ENCODE assay signal across 7 mouse cellular contexts in genomic region chr8:119345029-119345682, GRCm38 (mm10). TPM values are rescaled to one million over a fixed set of nuclear protein-coding genes. Genes with fewer than 3 reads are reported as not detected.
DNase-seq lines count a peak whose midpoint lies in the region; ATAC-seq and TF ChIP-seq lines count a peak whose summit lies in the region.

No protein-coding gene starts in this region.

- 45% methylated on average over 22 of the region's 22 CpGs for WGBS in lung, embryonic 16.5 days
- WGBS in liver, embryonic 12.5 days (ENCODE audit: insufficient replicate concordance), result 26% methylated on average over 22 of the region's 22 CpGs
- WGBS in stomach, postnatal 0 days, result 44% methylated on average over 22 of the region's 22 CpGs

- TF ChIP-seq POLR2A in brain, embryonic 14.5 days (IDR thresholded peaks at IDR 0.05; ENCODE audit: borderline replicate concordance, extremely low read depth, insufficient read depth, insufficient read length, poor library complexity, severe bottlenecking), result no peak

- no peak overlapping the region for H3K27ac ChIP-seq in lung, embryonic 16.5 days (ENCODE audit: low read length)
- peak overlapping the region; percentile 77 for H3K27ac ChIP-seq in liver, embryonic 12.5 days
- no peak overlapping the region for H3K27ac ChIP-seq in stomach, postnatal 0 days (replicated peaks)

- peaks cover 32% of the 10 kb centered on the region for H3K36me3 ChIP-seq in lung, embryonic 16.5 days (ENCODE audit: control insufficient read depth, insufficient read depth, low read length)
- peaks cover 37% of the 10 kb centered on the region for H3K36me3 ChIP-seq in liver, embryonic 12.5 days
- peaks cover 17% of the 10 kb centered on the region for H3K36me3 ChIP-seq in stomach, postnatal 0 days (ENCODE audit: control insufficient read depth, insufficient read depth, low read length)

- peak overlapping the region; percentile 76 for H3K4me2 ChIP-seq in lung, embryonic 16.5 days (ENCODE audit: low read depth, low read length)
- peak overlapping the region; percentile 91 for H3K4me2 ChIP-seq in liver, embryonic 12.5 days
- H3K4me2 ChIP-seq in stomach, postnatal 0 days (replicated peaks; ENCODE audit: low read depth), result peak overlapping the region; percentile 86

- H3K4me1 ChIP-seq in lung, embryonic 16.5 days (replicated peaks; ENCODE audit: control insufficient read depth, insufficient read depth, low read length), result peaks cover 6% of the 10 kb centered on the region
- H3K4me1 ChIP-seq in liver, embryonic 12.5 days, result peaks cover 27% of the 10 kb centered on the region
- H3K4me1 ChIP-seq in stomach, postnatal 0 days (replicated peaks; ENCODE audit: control insufficient read depth, insufficient read depth), result peaks cover 3% of the 10 kb centered on the region; the same call in 1 of the 2 replicates

- peaks cover 3% of the 10 kb centered on the region; the same call in 1 of the 2 replicates for H3K9me3 ChIP-seq in lung, embryonic 16.5 days (ENCODE audit: control insufficient read depth, low read length)
- peaks cover 4% of the 10 kb centered on the region for H3K9me3 ChIP-seq in liver, embryonic 12.5 days (replicated peaks)
- H3K9me3 ChIP-seq in stomach, postnatal 0 days (ENCODE audit: control insufficient read depth, low read length), result no peaks in the 10 kb centered on the region

- peak overlapping the region; percentile 84 for H3K4me3 ChIP-seq in lung, embryonic 16.5 days (ENCODE audit: low read length)
- peak overlapping the region; percentile 97 for H3K4me3 ChIP-seq in liver, embryonic 12.5 days
- H3K4me3 ChIP-seq in stomach, postnatal 0 days (ENCODE audit: low read depth, low read length), result peak overlapping the region; percentile 99

- TF ChIP-seq EP300 in stomach, postnatal 0 days (optimal IDR thresholded peaks at IDR 0.05), result no peak

- no peak for ATAC-seq in lung, embryonic 16.5 days (ENCODE audit: low read depth)
- ATAC-seq in granulocyte monocyte progenitor cell, adult 5-6 weeks (replicated peaks; ENCODE audit: poor library complexity, severe bottlenecking), result peak; percentile 14; the same call in 1 of the 2 replicates
- no peak for ATAC-seq in liver, embryonic 12.5 days
- no peak for ATAC-seq in stomach, postnatal 0 days (ENCODE audit: low FRiP score, low TSS enrichment)

- H3K27me3 ChIP-seq in lung, embryonic 16.5 days (ENCODE audit: control insufficient read depth, insufficient read depth, low read depth, low read length), result peaks cover 2% of the 10 kb centered on the region; the same call in 1 of the 2 replicates
- no peaks in the 10 kb centered on the region; the same call in 1 of the 2 replicates for H3K27me3 ChIP-seq in liver, embryonic 12.5 days (replicated peaks)
- no peaks in the 10 kb centered on the region for H3K27me3 ChIP-seq in stomach, postnatal 0 days (ENCODE audit: control insufficient read depth, insufficient read depth, low read length)

- DNase-seq in lung, postnatal 14 days, result no peak
- peak; percentile 29 for DNase-seq in brain, embryonic 14.5 days (ENCODE audit: low read depth)
- no peak for DNase-seq in stomach, postnatal 0 days (ENCODE audit: low spot score)
- DNase-seq in ovary, adult 18-20 months (ENCODE audit: low spot score), result no peak

- TF ChIP-seq CTCF in brain, embryonic 14.5 days (IDR thresholded peaks at IDR 0.05; ENCODE audit: borderline replicate concordance, extremely low read depth, insufficient read depth, insufficient read length), result no peak
- TF ChIP-seq CTCF in stomach, postnatal 0 days (IDR thresholded peaks at IDR 0.05; ENCODE audit: low read depth), result peak; percentile 44

- H3K9ac ChIP-seq in lung, embryonic 16.5 days (ENCODE audit: low read length), result peak overlapping the region; percentile 92
- H3K9ac ChIP-seq in liver, embryonic 12.5 days, result peak overlapping the region; percentile 91
- H3K9ac ChIP-seq in stomach, postnatal 0 days (ENCODE audit: low read length), result peak overlapping the region; percentile 95

RNA-seq across cellular contexts. Expression of gene Hsbp1, which starts 0.9 kb away (rescaled TPM):
- 352 and 375 TPM in 2 replicates for polyA plus RNA-seq in lung, embryonic 16.5 days (2015; fragmentation: Nextera tagmentation; extraction: Ambion mirVana)
- 380 and 399 TPM in 2 replicates for polyA plus RNA-seq in brain, embryonic 14.5 days (2012; rRNA removed)
- 128 and 172 TPM in 2 replicates for total RNA-seq in granulocyte monocyte progenitor cell, adult 5-6 weeks (2014; fragmentation: Nextera tagmentation)
- total RNA-seq in granulocyte monocyte progenitor cell, adult 5-6 weeks (2017), result 97.7 and 102 TPM in 2 replicates
- polyA plus RNA-seq in liver, embryonic 12.5 days (2016; fragmentation: Nextera tagmentation; extraction: Ambion mirVana), result 96.0 and 96.2 TPM in 2 replicates
- polyA plus RNA-seq in stomach, postnatal 0 days (2015; fragmentation: Nextera tagmentation; extraction: Ambion mirVana), result 245 and 246 TPM in 2 replicates

RNA-seq across cellular contexts. Expression of gene Mlycd, which starts 49.5 kb away (rescaled TPM):
- 12.1 and 12.3 TPM in 2 replicates for polyA plus RNA-seq in lung, embryonic 16.5 days (2015; fragmentation: Nextera tagmentation; extraction: Ambion mirVana)
- polyA plus RNA-seq in brain, embryonic 14.5 days (2012; rRNA removed), result 16.3 and 19.5 TPM in 2 replicates
- total RNA-seq in granulocyte monocyte progenitor cell, adult 5-6 weeks (2014; fragmentation: Nextera tagmentation), result 15.5 and 17.4 TPM in 2 replicates
- 10.4 and 11.1 TPM in 2 replicates for total RNA-seq in granulocyte monocyte progenitor cell, adult 5-6 weeks (2017)
- polyA plus RNA-seq in liver, embryonic 12.5 days (2016; fragmentation: Nextera tagmentation; extraction: Ambion mirVana), result 11.7 TPM in 2 replicates
- 22.0 and 24.0 TPM in 2 replicates for polyA plus RNA-seq in stomach, postnatal 0 days (2015; fragmentation: Nextera tagmentation; extraction: Ambion mirVana)
